Mouse (Mus musculus) kidney, postnatal 4 days (tissue): ENCODE results near the gene Lrp2bp.

Source experiments
- DNase-seq, 2 experiments: peaks; one replicate each; pipeline ENCODE4 v3.0.0; 2021; ENCODE audit warnings: mixed read lengths in 2 of 2

The Lrp2bp gene

DNA sequence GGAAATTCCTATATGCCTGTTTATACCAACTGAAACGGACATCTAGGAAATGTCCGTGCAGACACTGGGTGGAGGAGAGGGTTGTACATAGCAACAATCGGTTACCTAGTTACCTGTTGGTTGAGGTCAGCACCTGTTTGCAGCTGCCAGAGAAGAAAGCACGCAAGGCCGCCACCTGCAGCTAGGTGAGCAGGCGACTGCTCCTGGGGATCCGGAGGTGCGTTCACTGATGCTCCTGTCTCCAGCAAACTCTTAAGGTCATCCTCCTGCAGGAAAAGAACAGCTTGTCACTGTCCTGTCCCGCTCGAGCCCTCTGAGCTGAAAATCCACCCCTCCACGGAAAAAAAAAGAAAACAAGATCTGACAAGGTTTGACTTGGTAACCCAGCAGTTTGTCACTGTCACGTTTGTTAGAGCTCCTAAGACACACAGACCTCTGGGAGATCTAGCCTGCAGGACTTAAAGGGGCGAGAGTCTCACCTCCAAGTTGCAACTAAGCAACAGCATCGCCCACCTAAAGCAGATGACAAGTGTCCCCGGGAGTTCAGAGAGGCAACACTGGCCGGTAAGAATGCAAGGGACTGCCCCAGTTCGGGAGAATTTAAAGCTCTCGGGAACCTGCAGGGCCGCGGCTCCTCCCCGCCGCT, at the start of gene Lrp2bp:
Lrp2bp (plus strand) TSS at position 166 of the 646 bp plus-strand sequence.
- DNase-seq: peak; percentile 44 to 62

DNA sequence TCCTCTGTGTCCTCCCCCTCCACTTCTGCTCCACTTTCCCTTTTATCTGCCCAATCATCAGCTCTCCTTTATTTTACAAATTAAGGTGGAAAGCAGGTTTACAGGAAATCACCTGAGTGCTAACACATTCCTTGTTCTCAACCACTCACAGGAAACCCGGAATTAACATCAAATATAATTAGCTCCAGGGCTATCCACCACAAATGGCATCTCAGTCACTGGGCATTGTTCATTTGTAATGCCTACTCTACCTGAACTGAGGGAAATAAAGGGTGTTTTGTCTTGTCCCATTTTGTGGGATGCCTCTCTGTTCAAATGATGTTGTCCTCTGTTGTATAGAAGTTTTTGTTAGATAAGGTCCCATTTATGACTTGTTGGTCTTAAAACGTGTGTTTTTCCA, 48.5 kb upstream of the Lrp2bp start:
- DNase-seq: no peak

DNA sequence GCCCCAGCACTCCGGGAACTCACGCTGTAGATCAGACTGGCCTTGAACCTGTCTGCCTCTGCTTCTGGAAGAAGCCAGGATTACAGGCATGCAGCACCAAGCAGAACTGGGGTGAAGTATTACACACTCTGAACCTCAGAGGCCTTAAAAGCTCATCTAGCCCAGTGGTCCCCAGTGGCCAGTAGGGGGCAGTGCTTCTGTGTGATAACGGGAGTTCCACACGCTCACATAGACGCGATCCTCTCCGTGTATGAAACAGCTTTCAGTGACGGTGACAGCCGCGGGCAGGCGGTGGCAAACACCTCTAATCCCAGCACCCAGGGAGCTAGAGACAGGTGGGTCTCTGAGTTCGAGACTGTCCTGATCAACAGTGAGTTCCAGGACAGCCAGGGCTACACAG, 28.2 kb upstream of the Lrp2bp start:
- peak in 1 of 2 experiments; percentile 8 for DNase-seq

DNA sequence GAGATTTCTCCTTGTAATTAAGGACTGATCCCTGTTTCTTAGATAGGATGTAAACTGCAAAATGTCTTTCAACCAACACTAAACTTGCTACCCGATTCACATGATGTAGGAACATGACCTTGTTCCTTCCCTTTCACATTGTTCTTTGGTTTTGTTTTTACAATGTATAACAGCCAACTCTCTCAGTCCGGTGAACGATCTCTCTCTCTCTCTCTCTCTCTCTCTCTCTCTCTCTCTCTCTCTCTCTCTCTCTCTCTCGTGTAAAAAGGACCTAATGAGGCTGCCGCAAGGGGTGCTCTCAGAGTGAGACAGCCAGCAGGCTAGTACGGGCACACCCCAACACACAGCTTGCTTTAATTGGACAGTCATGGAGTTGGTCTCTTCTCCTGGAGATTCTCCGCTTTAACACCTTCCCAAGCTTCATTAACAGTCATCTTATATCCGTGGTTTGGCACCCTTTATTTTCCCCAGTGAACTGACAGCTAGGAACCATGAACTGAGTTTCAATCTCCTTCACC, 25.1 kb upstream of the Lrp2bp start:
- DNase-seq: no peak

DNA sequence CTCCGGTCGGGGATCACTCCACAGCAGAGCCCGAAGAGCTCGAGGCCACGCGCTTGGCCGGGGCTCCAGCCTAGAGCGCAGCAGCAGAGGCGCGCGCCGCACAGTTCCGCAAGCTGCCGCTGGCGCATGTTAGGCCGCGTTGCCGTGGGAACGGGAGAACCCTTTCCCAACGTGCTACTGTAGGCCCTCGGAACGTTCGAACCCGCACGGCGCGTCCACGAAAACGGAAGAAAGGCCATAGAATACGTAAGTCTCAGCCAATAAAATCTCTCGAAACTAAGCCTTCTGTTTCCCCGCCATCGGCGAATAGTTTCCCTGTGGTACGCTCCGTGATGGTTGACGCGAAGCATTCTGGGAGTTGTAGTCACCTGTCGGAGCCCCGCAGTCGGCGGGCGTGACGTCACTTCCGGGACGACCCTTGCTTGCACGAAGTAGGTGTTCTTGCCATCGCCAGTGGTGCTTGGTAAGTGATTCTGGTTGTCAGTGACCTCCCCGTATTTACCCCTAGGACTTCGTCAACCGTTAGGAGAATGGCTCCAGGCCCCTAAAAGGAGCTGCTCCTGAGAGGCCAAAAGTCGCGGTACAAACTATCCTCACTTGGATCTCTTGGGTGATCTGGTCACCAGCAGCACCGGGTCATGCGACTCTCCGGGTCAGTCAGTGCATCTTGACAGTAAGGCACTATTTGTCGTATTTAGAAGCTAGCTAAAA, 23.8 kb upstream of the Lrp2bp start, which contains the start of the genes 1700029J07Rik and Ufsp2:
1700029J07Rik (minus strand) TSS at position 127 of the 711 bp plus-strand sequence.
Ufsp2 (plus strand) TSS at position 403 of the 711 bp plus-strand sequence.
- peak; percentile 99 for DNase-seq

DNA sequence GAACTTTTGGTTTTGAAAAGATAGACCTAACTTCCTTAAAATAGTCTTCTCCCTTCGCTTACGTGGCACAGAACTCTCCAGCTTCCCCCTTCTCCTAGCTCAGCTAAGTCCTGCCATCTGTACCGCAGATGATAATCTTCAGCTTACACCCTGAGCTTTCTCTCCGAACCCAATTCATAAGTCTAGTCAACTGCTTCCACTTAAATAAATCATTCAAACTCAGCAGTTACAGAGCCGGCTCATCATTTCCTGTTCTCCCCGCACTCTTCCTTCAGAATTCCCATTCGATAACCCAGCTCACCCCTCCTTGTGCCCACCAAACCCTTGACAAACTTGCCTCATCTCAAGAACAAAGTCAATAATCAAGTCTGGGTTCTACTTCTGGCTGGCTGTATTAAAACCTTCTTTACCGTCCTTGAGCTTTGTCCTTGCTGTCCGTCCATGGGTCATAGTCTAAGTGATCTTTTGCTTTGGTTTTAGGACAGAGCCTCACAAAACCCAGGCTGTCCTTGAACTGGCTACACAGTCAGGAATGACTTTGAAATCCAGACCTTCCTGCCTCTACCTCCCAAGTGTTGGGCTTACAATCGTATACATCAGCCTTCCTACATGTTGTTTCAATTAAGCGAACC, 23.1 kb upstream of the Lrp2bp start:
- no peak for DNase-seq

DNA sequence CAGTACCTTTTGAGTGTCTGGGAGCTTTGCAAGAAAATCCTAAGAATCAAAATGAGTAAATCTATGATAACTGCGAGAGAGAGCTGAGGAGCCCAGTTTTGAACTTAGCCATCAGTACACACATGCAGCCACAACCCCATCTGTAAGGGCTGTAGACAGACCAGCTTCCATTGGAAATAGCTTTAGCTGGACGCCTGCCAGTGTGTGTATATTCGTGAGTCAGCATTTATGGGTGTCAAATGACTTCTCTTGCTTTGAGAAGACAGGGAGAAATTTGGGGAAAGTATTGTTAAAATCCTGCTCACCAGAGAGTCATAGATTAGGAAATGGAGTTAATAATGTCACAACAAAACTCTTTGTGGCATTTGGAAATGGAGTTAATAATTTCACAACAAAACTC, 12.4 kb upstream of the Lrp2bp start:
- DNase-seq: no peak

DNA sequence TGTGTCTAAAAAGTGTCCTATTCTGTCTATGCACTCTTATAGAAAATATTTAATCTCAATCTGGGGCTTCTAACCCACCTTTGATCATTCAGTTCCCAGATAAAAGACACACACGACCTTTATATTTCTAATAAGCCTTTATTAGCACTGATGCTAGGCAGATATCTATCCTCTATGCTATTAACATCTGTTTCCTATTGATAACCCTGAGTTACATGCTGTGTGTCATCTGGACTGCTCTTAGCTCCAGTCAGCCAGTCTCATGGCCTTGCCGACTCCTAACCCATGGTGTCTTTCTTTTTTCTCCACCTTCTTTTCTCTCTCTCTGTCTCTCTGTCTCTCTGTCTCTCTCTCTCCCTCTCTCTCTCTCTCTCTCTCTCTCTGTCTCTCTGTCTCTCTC, 10.9 kb upstream of the Lrp2bp start:
- DNase-seq: no peak

DNA sequence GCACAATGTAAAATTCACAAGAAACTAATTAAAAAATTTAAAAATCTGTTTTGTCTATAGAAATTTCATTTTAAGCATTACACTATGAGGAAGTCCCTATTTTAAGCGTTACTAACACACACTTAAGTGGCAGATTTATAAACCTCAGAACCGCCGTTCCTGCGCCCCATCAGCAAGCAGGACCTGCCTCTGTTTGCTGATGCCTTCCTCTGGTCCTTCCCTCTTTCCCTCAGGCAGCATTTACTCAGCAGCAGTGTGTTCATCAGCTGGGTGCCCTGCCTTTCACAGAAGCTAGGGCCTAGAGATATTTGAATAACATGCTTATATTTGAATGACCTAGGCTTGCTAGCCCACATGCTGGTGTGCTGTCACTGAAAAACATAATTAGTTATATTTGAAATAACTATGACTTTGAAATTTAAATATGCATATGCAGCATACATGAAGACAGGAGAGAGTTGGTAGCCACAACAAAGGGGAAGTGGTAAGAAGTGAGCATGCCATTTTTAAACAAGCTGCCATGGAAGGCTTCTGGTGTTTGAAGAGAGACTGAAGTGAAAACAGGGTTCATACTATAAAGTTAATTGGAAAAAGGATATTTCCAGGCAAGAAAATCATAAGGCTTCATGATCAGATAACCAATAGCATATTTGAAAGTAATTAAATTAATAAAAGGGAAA, 8.3 kb upstream of the Lrp2bp start:
- DNase-seq: no peak

DNA sequence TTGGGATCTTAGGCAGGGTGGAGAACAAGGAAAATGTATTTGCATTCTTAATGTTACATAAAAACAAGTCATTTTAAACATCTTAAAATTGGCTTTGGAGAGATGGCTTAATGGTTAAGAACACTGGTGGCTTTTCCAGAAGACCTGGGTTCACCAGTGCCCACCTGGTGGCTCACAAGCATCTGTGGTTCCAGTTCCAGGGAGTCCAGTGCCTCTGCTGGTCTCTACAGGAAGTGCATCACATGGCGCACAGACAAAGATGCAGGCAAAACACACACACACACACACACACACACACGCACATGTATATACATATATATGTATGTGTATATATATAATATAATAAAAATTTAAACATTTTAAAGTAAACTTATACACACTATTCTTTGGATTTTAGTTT, 5.0 kb upstream of the Lrp2bp start:
- DNase-seq: peak in 1 of 2 experiments; percentile 27

DNA sequence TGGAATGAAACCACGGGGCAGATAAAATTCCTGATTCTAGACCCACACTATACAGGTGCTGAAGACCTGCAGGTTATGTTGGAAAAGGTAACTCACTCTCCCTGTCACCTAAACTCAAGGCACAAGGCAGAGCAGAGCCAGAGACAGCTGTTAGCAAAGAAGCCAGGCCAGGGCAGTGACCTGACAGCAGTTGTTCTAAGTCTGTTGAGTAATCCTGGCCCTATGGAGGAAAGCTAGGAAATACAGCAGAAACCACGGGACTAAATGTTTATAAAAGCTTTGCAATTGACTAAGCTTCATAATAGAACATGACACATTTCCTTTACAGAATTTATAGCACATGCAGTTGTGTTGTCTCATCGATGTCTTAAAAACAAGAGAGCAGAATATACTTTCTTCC, 3.5 kb upstream of the Lrp2bp start:
- DNase-seq: no peak

DNA sequence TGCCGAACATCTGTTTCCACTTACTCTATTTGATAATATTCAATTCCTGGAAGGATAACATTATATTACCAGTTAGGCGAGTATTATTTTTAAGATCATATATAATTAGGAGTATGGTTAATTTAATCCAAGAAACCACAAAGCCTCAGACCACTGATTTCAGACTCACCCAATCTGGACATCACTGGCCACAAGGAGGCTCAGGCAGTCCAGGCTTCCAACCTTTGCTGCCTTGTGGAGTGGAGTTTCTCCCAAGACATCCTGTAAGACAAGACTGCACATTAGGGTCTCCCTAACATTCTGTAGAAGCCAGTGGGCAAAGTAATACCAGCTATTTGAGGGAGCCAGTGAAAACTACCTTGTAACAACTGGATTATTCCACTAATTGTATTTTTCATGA, 875 bp upstream of the Lrp2bp start:
- peak in 1 of 2 experiments; percentile 19 for DNase-seq

DNA sequence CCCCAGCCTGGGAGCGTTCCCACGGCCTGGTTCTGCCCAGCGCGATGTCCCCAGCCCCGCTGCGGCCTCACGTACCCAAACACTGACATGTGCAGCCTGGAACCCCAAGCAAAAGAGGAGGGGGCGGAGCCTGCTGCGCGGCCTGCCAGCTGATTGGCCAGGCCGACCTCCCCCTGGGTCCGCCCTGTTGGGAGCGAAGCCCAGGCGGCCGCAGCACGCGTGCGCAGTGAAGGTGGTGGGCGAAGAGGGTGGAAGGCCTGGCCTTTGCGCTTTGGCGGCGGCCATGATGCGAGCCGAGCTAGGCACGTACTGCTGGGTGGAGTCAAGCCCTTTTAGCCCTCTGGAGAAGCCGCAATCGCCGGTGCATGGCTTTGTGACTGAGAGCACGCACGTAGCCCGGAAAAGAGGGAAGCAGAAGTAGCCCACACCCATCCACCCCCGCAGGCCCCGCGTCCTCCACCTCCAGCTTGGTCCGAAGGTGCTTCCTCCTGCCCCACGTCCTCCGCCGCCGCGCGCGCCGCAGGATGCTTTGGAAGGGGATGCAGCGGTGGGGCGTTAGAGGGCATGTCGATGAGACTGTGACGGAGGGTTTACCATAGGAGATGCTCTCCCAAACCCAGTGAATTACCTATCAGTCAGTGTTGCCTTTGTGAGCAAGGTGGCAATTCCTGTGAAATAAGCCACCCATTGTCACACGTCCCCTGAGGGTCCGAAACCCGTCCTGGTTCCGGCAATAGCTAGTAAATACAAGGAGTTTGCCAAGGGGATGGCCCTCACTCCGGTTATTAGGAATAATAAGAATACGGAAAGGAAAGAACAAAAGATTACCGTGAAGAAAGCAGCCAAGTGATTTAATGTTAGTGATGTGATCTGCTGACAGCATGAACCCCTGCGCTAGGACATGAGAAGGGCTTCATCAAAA, 942 bp downstream of the Lrp2bp start:
- peak; percentile 99 for DNase-seq

DNA sequence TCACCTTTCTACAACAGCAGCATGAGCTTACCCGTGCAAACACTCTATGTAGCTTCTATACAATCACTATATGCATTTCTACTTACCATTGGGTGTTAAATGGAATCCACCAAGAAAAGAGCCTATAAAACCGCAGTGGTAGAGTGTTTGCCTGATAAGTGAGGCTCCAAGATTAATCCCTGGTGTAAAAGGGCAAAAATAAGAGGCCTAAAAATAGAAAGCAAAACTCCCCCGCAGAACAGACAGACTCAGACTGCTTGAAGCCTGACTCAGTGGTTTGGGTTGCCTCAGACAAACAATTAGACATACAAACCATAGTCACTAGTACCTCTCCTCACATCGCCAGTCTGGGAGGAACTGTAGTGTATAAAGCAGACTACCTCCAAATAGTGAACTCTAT, 6.5 kb downstream of the Lrp2bp start, which contains the start of gene Ankrd37:
Ankrd37 (minus strand) TSS at position 112 of the 400 bp plus-strand sequence.
- no peak for DNase-seq

DNA sequence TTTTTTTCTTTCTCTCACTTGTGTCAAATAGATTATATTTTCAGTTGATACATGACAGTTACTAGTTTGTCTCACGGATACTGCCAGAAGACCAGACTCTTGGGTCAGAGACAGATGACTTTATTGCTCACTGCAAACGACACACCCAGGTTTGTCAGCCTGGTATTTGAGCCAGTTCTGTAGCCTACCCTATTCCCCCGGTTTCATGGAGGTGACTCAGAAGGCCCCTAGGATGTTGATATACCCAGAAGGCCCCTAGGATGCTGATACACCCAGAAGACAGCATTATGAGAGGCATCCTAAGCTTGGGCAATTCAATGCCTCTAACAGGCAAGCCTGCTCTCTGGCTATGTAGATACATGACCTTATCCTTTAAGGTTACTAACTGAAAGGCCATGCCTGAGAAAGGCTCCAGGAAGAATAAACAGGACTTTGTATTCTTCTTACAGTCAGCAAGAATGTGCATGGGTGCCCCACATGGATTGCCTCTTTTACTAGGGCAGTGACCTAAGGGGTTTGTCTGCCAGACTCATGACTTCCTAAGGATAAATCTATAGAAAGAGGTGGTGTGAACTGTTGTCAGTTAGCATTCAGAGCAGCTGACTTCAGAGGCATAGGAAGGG, 8.1 kb downstream of the Lrp2bp start:
- no peak for DNase-seq

DNA sequence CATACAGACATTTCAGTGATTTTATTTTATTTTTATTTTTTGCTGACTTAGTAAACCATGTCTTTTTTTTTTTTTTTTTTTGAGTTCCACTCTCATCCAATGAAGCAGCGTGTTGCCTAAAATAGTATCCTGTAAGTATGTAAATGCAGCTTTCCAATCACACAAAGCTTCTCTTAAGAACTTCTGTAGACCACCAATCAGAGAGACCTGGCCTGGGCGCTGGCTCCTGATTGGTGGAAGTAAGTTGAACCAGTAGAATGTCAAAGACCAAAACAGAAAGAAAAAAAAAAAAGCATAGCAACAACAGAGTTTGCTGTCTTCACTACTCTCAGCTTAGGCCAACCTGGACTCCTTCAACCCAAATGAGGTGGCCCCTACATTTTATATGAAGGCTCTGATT, 11.2 kb downstream of the Lrp2bp start:
- peak; percentile 22 to 52 for DNase-seq

DNA sequence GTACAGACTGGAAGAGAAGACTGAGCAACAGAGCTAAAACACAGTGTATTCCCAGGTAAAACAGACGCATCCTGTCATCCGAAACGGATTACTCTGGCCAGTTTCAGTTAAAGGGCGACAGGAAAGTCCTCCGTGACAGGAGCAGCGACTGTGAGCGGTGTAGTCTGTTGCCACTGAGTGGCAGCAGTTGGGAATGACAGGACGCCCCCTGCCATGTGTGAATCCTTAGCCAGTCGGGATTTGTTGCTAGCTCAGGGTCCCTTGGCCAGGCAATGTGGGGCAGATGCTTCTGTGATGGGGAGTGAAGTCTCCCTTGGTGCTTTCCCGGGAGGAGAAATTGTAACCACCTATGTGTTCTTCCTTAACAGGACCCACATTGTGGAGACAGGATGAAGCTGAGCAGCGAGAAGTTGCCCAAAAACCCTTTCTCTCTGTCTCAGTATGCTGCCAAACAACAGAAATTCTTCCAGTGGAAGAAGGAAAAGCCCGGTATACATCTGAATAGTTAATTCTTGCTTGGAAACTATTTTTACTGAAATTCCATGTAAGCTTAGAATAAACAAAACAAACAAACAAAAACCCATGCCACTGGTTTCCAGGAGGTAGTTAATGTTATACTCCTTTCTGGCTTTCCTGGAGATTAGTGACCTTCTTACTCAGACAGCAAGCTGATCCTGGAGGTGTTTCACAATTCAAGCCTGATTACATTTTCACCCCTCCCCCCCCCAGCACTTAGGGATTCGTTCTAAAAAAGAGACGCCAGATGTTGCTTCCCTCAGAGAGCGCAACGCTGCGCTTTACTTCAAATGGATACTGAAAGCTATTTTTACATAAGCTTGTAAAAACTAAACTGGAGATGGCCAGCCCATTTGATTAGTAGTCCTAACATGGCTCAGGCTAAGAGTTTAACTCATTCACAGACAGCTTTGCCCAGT, 11.9 kb downstream of the Lrp2bp start:
- DNase-seq: peak; percentile 44 to 59

DNA sequence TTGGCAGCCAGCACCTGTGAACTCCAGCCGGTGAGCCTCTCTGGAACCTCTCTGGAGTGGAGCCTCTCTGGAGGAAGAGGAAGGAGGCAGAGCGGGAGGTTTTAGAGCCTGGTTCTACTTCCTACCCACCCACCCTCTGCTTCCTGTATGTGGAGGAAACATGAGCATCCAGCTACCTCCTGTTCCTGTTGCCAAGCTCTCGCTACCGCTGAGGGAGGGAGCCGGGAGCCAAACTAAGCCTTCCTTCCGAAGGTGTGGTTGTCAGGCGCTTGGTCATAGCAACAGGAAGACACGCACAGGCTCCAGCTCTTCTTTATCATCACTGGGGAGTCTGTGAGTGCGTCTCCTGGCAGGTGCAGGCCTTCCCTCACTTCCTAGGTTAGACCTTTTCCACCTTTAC, 23.1 kb downstream of the Lrp2bp start:
- no peak for DNase-seq

DNA sequence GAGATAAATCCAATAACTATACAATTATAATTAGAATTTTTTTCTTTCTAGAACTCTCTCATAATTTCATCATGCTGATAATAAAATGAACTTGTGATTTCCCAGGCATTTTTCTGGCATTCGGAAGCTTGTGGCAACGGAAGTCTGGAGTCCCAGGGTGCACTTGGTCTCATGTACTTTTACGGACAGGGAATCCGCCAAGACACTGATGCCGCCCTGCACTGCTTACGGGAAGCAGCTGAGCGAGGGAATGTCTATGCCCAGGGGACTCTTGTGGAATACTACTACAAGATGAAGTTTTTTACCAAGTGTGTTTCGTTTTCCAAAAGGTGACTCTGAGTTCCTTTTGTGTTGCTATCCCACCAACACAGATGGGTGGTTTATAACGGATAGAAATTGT, 23.7 kb downstream of the Lrp2bp start:
- DNase-seq: no peak

DNA sequence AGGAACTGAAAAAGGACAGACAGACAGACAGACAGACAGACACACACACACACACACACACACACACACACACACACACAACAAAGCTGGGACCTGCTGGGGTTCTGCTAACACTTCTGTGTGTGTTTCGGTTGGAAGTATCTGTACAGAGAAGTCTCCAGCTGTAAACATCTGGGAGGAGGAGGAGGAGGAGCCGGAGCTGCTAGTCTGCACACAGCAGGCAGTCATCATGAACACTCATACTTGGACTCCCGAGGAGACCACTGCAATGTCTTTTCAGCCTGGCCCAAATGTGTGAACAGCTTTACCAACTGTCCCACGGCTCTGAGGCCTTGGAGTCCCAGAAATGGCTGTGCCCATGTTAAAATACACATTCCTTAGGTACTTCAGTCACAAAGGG, 25.3 kb downstream of the Lrp2bp start:
- DNase-seq: peak in 1 of 2 experiments; percentile 27
